Mouse (Mus musculus) limb, embryonic 14.5 days (tissue): ENCODE data around the gene Pnpla6. TPM values are rescaled to one million over a fixed set of nuclear protein-coding genes. Genes with fewer than 3 reads are reported as not detected.

Experiments used
- ATAC-seq: fragments of 200-750 bp; cut with Nextera tagmentation; 2 replicates; pipeline ENCODE4 v1.8.0; 2017; ENCODE audit warnings: low read depth, moderate number of reproducible peaks, moderate TSS enrichment; ENCODE audit not compliant: low FRiP score
- DNase-seq: peaks from one replicate; pipeline ENCODE4 v3.0.0-alpha.2; 2015; ENCODE audit warnings: low spot score
- H3K27ac ChIP-seq: fragments of 300-500 bp; sonication (generic); replicated peaks from 2 replicates; pipeline ENCODE4 v1.5.1; 2014; ENCODE audit warnings: low read depth, mild to moderate bottlenecking, low read length, moderate library complexity, mixed read lengths
- H3K27me3 ChIP-seq: fragments of 300-500 bp; sonication (generic); 2 replicates; pipeline ENCODE4 v1.6.1; 2014; ENCODE audit warnings: low read length, mixed read lengths; ENCODE audit not compliant: control insufficient read depth, insufficient read depth
- H3K36me3 ChIP-seq: fragments of 300-500 bp; sonication (generic); 2 replicates; pipeline ENCODE4 v1.6.1; 2014; ENCODE audit warnings: mild to moderate bottlenecking, low read length, moderate library complexity, mixed read lengths; ENCODE audit not compliant: control insufficient read depth, insufficient read depth
- H3K4me1 ChIP-seq: fragments of 300-500 bp; sonication (generic); 2 replicates; pipeline ENCODE4 v1.6.1; 2014; ENCODE audit warnings: antibody characterized with exemption, low read length, mixed read lengths; ENCODE audit not compliant: control insufficient read depth, insufficient read depth
- H3K4me2 ChIP-seq: fragments of 300-500 bp; sonication (generic); replicated peaks from 2 replicates; pipeline ENCODE4 v1.6.1; 2014; ENCODE audit warnings: low read depth, mild to moderate bottlenecking, low read length, moderate library complexity; ENCODE audit not compliant: severe bottlenecking
- H3K4me3 ChIP-seq: fragments of 300-500 bp; sonication (generic); replicated peaks from 2 replicates; pipeline ENCODE4 v1.5.1; 2014; ENCODE audit warnings: low read length
- H3K9ac ChIP-seq: fragments of 300-500 bp; sonication (generic); 2 replicates; pipeline ENCODE4 v1.6.1; 2014; ENCODE audit warnings: mild to moderate bottlenecking, low read depth, low read length, moderate library complexity; ENCODE audit not compliant: severe bottlenecking
- H3K9me3 ChIP-seq: fragments of 300-500 bp; sonication (generic); 2 replicates; pipeline ENCODE4 v1.6.1; 2016; ENCODE audit warnings: low read length; ENCODE audit not compliant: control insufficient read depth
- POLR2A ChIP-seq: fragments of 200-500 bp; IDR thresholded peaks from 2 replicates; pipeline ENCODE4 v1.8.0; 2012; ENCODE audit warnings: inconsistent platforms, mild to moderate bottlenecking, moderate library complexity, borderline replicate concordance; ENCODE audit not compliant: insufficient read depth, insufficient read length; ENCODE audit errors: extremely low read depth
- WGBS: fragments of 180-500 bp; shearing (Covaris S2); extraction: QIAGEN DNeasy Blood & Tissue Kit; methylation state at CpG from one replicate; pipeline ENCODE4 v1.1.7; 2014; 5-methylcytosine and 5-hydroxymethylcytosine counted together
- polyA plus RNA-seq, 2 experiments: library from polyadenylated mRNA; depleted of rRNA in 1 of 2; stranded (reverse) in 1 of 2; unstranded in 1 of 2; fragments of >200 nt; fragmentation: Nextera tagmentation in 1 of 2; extraction: Ambion mirVana in 1 of 2; gene quantifications; 2 replicates each; pipeline versions ENCODE4 v1.2.1 to v1.2.3; 2012 to 2014

Pnpla6 gene
- 51.8 and 64.4 TPM in 2 replicates for polyA plus RNA-seq (2012; rRNA removed)
- 18.8 and 20.7 TPM in 2 replicates for polyA plus RNA-seq (2014; fragmentation: Nextera tagmentation; extraction: Ambion mirVana)

DNA sequence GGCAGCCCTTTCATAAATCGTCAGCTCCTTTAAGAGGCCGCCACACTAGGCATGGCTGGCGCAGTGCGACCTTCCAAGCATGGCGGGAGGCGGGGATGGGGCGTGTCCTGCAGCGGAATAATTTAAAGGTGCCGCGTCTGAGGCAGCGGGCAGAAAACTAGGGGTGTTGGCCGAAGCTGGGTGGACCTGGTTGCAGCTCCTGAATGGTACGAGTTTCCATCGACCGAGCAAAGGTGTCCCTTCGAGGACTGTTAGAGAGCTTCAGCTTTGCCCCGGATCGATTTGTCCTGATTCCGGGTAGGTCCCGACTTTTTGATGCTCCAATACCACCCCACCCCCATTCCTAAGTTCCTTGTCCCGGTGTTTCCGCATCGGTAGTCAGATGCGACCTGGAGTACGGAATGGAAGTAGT, at the start of gene Pnpla6:
Gene Pnpla6, plus strand, starts transcription at position 125 of the 412 bp plus-strand sequence.
- Histone ChIP-seq H3K27me3 (no peaks in the 10 kb centered on the region), H3K4me3 (peak within 1 kb of the TSS; percentile 57), H3K4me1 (peaks cover 4% of the 10 kb centered on the region; the same call in 1 of the 2 replicates), H3K36me3 (peaks cover 41% of the 10 kb centered on the region), H3K9ac (peak within 1 kb of the TSS; percentile 65), H3K27ac (peak within 1 kb of the TSS; percentile 69), H3K4me2 (peak within 1 kb of the TSS; percentile 95), H3K9me3 (no peaks in the 10 kb centered on the region)
- ATAC-seq (peak; percentile 81), DNase-seq (peak; percentile 90)
- peak; percentile 91; the same call in 1 of the 2 replicates for TF ChIP-seq POLR2A
- WGBS = 0% methylated on average over 23 of the region's 25 CpGs

GRCm38 (mm10) chr8:3467006-3467885, 47.9 kb upstream of the Pnpla6 start, which contains the start of gene Pex11g:
Gene Pex11g (minus strand): TSS chr8:3467680.
- peak; percentile 97 for DNase-seq
- no peaks in the 10 kb centered on the region for H3K36me3 ChIP-seq
- peak within 1 kb of the TSS; percentile 82 for H3K9ac ChIP-seq
- H3K4me1 ChIP-seq = no peaks in the 10 kb centered on the region
- no peaks in the 10 kb centered on the region for H3K27me3 ChIP-seq
- ATAC-seq = peak; percentile 93
- peak within 1 kb of the TSS; percentile 49 for H3K4me2 ChIP-seq
- peak within 1 kb of the TSS; percentile 81 for H3K27ac ChIP-seq
- peak; percentile 70; the same call in 1 of the 2 replicates for TF ChIP-seq POLR2A
- H3K4me3 ChIP-seq = peak within 1 kb of the TSS; percentile 43
- H3K9me3 ChIP-seq = no peaks in the 10 kb centered on the region
- 6% methylated on average over 32 of the region's 32 CpGs for WGBS

GRCm38 (mm10) chr8:3467886-3468545, 47.2 kb upstream of the Pnpla6 start:
- no peaks in the 10 kb centered on the region for H3K4me1 ChIP-seq
- H3K27me3 ChIP-seq = no peaks in the 10 kb centered on the region
- DNase-seq = no peak
- no peaks in the 10 kb centered on the region for H3K9me3 ChIP-seq
- no peak for TF ChIP-seq POLR2A
- H3K36me3 ChIP-seq = no peaks in the 10 kb centered on the region
- H3K4me2 ChIP-seq = peak overlapping the region; percentile 49
- ATAC-seq = no peak
- H3K27ac ChIP-seq = peak overlapping the region; percentile 81
- 58% methylated on average over 8 of the region's 9 CpGs for WGBS
- peak overlapping the region; percentile 43 for H3K4me3 ChIP-seq
- H3K9ac ChIP-seq = peak overlapping the region; percentile 82

DNA sequence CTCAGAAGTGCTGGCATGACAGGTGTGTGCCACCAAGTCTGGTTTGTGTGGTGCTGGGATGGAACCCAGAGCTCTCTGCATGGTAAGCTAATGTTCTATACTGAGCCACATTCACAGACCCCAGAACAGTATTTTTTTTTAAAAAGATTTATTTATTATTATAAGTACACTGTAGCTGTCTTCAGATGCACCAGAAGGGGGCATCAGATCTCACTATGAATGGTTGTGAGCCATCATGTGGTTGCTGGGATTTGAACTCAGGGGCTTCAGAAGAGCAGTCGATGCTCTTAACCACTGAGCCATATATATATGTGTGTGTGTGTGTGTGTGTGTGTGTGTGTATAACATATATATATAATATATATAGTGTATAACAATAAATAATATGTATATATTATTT, 46.3 kb upstream of the Pnpla6 start:
- no peak overlapping the region for H3K27ac ChIP-seq
- H3K4me1 ChIP-seq = no peaks in the 10 kb centered on the region
- H3K4me3 ChIP-seq = no peak overlapping the region
- no peaks in the 10 kb centered on the region for H3K9me3 ChIP-seq
- no peaks in the 10 kb centered on the region for H3K36me3 ChIP-seq
- no peak for ATAC-seq
- no peak for TF ChIP-seq POLR2A
- H3K9ac ChIP-seq = no peak overlapping the region
- 91% methylated on average over 1 of the region's 1 CpGs for WGBS
- H3K4me2 ChIP-seq = no peak overlapping the region
- H3K27me3 ChIP-seq = no peaks in the 10 kb centered on the region
- no peak for DNase-seq

- TF ChIP-seq POLR2A = no peak
- no peak for DNase-seq
- H3K27me3 ChIP-seq = 0 out of 2 replicates have a peak, but pooled peaks cover 1% of the 10 kb centered on the region
- no peak within 1 kb of the TSS for H3K9ac ChIP-seq
- H3K4me1 ChIP-seq = no peaks in the 10 kb centered on the region
- no peak for ATAC-seq
- no peaks in the 10 kb centered on the region for H3K36me3 ChIP-seq
- H3K4me2 ChIP-seq = no peak within 1 kb of the TSS
- H3K9me3 ChIP-seq = no peaks in the 10 kb centered on the region
- no peak within 1 kb of the TSS for H3K4me3 ChIP-seq
- H3K27ac ChIP-seq = no peak within 1 kb of the TSS
These were observed 44.6 kb upstream of the Pnpla6 start, which contains the start of gene Tex45 for GRCm38 (mm10) chr8:3470562-3470961. Gene Tex45 (plus strand): TSS chr8:3470862.
